Mouse (Mus musculus) heart, postnatal 14 days (tissue): ENCODE results near the gene Atp8a1. TPM values are rescaled to one million over a fixed set of nuclear protein-coding genes. Genes with fewer than 3 reads are reported as not detected.

Source experiments
- DNase-seq, 2 experiments: peaks; one replicate each; pipeline ENCODE4 v3.0.0; 2021 to 2022
- intact Hi-C: fragments of 180-260 bp; cut with DNase I; formaldehyde crosslinking; loops from one replicate; pipeline ENCODE4 v1.15.1; 2025
- microRNA-seq, 2 experiments: library from miRNA; unstranded; fragments of <30 nt; microRNA quantifications; one replicate each; pipeline ENCODE4 v1.2.0; 2021 to 2022
- total RNA-seq, 2 experiments: library from RNA; stranded (reverse); gene quantifications; 2 replicates each; pipeline ENCODE4 v1.2.3; 2021

Gene Atp8a1
- total RNA-seq, 2 experiments from 2014 or later, result 17.2 to 19.6 TPM

DNA sequence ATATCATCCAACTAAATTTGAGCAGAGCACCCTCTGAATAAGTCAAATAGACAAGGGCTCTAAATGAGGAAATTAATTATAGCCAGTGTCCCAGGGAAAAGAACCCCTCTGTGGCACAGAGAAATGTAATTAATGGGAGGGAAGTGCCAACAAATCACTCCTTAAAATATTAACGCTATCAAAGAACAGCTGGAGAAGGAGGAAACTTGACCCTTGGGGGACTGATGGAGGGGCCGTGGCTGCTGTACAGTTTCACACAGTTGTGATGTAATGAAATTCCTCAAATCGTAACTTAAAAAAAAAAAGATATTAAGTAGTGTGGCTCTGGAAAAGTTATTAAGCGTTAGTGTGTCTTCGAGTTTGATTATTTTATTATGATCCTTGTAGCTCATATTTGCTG lies 241.3 kb downstream of the Atp8a1 start:
- DNase-seq, result no peak
- intact Hi-C loops, result loop anchor here (5.0 kb wide), 1 partner anchor 121 kb away; no protein-coding TSS in a partner anchor

DNA sequence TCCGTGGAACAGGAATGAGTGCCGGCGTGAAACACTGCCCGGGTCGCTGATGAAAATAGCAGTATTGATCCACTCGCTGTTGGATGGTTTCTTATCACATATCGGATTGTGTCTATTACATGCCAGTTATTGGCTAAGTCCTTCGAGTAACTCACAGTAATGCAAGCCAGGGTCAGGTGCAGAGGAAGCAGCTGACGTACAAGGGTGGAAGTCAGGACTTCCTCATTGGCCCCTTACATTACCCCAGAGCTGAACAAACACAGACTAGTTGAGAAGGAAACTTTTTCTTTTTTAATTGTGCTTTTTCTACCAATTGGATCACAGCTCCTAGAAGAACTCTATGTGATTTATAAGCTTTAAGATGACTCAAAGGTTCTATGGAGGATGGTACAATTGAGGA lies 247.3 kb downstream of the Atp8a1 start:
- intact Hi-C loops, result no loop called here
- no peak for DNase-seq

DNA sequence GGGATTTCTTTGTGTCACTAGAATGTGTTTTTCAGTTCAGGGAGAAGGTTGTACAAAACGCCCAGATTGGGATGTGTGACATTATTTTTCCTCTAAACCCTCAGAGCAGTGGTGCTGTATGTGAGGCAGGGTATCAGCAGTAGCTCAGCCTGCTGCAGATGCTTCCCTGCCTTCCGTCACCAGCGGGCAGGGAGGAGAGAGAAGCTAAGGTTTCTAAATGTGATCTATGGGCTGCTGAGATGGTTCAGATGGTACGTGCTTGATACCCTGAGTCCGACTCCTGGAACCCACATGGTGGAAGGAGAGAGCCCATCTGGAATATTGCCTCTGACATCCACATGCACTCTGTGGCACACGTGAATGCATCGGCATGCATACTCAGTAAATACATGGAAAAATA lies 251.6 kb downstream of the Atp8a1 start:
- DNase-seq, result no peak

DNA sequence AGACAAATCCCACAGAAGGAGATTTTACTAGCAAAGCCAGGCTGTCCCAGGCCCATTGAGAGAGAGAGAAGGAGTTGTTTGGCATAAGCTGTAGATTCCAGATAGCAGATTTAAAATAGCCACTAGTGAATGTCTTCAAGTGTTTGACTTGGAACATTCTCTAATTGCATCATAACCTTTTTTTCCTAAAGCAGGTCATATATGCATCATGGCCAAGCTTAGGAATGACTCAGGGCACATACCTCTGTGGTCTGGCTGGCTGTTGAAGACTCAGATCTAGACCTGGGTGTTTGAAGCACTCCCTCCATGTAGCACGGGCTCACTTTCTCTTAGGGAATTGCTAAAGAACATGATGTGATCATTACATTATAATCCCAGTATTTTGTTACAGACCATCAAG lies 252.2 kb downstream of the Atp8a1 start:
- intact Hi-C loops, result no loop called here
- no peak for DNase-seq

More for the DNA sequence above, 251.6 kb downstream of the Atp8a1 start:
- intact Hi-C loops, result no loop called here

DNA sequence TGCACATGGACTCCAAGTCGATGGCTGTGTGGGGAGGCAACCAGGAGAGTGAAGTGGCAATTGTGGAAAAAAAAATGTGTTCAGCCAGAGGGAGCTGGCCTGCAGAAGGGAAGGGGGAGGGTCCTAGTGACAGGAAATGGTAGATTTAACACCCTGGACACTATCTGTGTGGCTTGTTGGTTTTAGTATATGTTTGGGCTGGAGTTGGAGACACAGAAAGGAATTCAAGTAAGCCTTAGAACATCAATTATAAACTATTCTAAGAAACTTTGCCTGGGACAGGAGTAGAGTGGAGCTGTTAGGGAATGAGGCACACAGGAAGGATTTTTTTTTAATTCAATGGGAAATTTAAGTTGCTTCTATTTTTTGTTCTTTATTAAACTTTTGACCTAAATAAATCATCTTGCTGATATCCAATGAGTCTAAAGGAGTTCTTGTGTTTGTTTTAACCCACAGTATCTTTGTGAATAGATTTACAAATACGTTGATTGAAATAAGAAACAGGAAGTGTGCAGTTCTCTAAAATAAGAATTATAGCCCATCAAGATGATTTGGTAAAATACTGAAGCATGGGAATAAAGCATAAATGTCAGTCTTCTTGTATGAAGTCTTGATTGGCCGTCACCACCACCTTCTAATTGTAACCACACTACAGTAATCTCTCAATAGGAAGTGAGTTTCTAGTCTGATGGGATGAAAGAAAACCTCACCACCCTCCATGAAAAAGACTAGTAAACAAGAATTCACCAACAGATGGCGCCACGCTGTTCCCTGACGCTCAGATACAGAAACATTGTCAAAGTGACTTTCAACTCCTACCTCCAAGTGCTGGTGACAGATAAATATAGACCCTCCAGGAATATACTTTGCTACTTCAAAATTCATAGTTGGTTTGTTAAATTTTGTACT lies 267.3 kb downstream of the Atp8a1 start:
- DNase-seq, result peak in 1 of 2 experiments; percentile 6
- intact Hi-C loops, result loop anchor here (5.0 kb wide), 1 partner anchor 147 kb away; no protein-coding TSS in a partner anchor

DNA sequence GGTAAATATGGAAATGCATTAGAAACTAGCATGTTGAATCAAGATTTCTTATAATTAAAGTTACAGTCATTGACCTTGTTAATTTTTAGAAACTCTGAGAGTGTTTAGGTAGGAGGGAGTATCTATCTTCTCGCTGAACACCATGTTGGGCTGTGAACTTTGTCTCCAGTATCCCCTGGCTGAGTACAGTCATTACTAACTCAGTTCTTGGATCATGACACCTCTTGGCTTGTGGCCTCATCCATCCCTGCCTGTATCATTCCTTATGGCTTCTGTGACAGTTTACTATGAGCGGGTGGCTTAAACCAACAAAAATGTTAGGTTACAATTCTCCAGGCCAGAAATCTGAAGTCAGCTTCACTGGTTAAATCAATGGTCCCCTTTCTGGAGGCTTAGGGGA lies 271.5 kb downstream of the Atp8a1 start:
- no peak for DNase-seq
- intact Hi-C loops, result no loop called here

DNA sequence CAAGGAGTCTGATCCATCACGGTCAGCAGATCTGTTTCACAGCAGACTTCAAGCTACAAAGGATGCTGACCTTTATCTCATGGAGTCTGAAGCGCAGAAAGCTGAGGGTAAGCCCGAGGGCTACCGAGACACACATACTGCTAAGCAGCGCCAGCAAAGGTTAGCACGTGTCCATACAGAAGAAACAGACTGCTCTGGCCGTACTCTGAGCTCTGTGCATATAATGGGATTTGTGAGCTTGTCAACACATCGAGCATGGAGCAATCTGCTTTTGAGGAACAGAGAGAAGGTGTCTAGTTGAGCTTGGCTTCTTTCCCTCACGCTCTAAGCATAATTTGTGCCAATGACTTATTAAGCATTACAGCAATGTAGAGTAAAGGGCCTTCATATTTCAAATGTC lies 273.2 kb downstream of the Atp8a1 start:
- intact Hi-C loops, result no loop called here
- no peak for DNase-seq

DNA sequence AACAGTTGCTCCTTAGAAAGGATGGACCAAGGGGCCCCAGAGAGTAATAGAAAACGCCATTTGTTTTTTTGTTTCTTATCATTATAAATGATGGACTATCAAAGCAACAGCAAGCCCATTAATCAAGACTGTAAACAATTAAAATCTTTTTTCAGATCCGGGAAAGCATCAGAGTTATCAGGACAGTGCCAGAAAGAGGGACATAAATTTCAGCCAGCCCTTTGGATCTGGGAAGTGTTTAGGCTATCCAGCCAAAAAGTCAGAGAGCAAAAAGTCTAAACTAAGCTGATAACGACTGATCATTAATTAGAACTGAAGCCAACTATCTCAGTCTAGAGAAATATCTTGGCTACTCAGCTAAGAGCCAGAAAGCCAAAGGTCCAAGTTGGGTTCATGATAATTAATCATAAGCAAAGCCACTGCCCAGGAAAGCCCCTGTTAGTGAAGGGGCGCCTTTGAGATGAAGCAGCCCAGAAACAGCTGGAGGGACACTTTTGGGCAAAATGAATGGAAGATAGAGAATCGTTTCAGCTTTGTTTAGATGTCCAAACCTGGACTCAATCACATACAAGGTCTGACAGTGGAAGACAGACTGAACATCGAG lies 274.6 kb downstream of the Atp8a1 start:
- intact Hi-C loops, result no loop called here

More for the DNA sequence above, 274.6 kb downstream of the Atp8a1 start:
- DNase-seq, result no peak

Small RNAs within 50 kb of the gene (microRNA-seq; reads per million reads assigned to microRNA genes)
- gene Gm23617, result 0 reads per million in 2 experiments

Other genes with a start within 250 kb of the Atp8a1 start
- gene Shisa3, start 239.6 kb downstream of the Atp8a1 start, total RNA-seq, result under 1 TPM; 0.83 to 0.86 TPM
- not detected for gene Gm5108, start 94.2 kb upstream of the Atp8a1 start, total RNA-seq
- not detected for gene Gm21905, start 99.0 kb upstream of the Atp8a1 start, total RNA-seq
- gene Grxcr1, start 184.4 kb upstream of the Atp8a1 start, total RNA-seq, result not detected